Mouse (Mus musculus) right cerebral cortex, postnatal 25 days (tissue): Measurements from ENCODE around the gene Alyref.

Experiments
- DNase-seq: peaks from one replicate; pipeline ENCODE4 v3.0.0; 2022

Gene Alyref

DNA sequence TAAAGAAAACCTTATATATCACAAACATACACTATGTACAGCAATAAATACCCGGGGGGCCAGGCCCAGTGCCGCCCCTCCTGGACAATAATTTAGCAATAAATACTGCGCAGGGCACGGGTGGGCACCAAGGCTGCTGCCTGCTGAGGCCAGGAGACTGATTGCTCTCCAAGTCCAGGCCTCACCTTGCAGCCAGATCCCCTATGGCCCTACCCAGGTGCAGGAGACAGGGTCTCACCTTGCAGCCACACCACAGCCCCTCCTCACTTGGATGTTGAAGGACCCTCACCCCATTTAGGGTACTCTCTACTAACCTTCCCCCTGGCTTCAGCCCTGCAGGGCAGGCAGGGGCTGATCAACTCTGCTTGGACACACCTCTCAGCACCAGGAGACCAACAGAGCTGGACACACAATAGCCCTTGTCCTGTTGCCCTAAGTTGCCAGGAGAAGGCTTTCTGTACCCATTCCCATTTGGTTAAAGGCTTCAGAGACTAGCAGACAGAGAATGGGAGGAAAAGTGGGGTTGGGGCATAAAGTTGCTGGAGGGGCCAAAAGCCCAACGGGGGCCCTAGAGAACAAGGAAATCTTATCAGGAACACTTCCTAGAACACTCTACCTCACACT is 27.1 kb upstream of the Alyref start, which contains the start of gene Sirt7:
TSS of gene Sirt7 (minus strand) at position 89 of the 624 bp plus-strand sequence.
- DNase-seq: no peak

DNA sequence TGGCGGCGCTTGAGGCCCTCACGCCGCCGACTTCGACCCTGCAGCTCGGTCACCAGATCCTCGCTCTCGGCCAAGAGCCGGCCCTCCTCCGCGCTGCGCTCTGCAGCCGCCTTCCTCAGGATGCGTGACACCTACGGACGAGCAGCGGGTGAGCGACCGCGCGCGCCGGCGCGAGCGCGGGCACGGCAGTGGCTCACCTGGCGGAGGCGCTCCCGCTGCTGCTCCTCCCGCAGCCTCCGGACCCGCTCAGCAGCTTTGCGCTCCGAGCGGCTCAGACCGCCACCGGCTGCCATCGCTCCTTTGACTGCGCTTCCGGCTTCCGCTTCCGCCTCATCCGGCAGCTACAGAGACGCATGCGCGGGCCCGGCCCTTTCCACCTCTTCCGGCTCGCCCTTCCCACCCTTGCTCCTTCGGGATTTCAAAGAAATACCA is 26.5 kb upstream of the Alyref start:
- DNase-seq: peak; percentile 82

DNA sequence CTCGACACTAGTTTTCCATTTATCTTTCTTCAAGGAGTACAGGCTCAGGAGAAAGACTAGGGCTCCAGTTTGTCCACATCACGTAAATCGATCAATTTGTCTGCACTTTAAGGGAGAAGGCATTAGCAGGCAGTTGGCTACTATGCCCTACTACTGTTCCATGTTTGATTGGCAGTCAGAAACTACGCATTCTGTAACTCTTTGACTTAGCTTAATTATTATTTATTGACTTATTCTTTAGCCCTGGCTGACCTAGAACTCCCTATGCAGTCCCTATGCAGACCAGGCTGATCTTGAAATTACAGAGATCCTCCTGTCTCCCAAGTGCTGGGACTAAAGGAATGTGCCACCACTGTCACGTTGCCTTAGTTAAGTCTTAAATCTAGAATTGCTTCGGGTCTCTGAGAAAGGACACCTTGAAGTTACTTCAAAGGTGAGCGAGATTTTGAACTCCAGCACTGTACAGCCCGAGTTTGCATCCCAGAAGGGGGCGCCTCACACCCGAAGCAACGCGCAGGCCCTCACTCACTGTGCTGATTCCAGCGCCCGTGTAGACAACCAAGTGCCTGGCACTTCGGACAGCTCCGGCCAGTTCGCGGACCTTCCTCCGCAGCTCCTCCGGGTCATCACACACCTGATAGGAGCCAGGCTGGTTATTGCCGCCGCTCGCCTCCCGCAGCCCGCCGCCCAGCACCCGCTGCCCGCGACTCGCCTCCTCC is 26.0 kb upstream of the Alyref start:
- peak; percentile 53 for DNase-seq

DNA sequence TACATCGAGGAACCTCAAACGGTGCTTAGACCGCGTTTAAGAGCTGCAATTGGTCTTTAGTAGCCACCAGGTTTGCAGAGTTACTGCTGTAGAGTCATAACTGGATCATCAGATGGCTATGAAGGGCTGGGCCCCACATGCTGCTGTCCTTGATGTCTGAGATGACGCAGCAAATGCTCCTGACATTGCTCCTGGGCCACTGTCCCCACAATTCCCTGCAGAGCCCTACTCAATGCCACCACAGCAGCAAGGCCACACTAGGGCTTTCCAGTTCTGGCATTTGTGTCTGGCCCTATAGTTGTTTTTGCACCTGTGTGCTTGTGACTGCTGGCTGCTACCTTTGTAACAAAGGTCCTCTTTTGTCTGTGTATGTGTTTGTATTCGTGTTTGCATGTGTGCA is 24.6 kb upstream of the Alyref start:
- no peak for DNase-seq

DNA sequence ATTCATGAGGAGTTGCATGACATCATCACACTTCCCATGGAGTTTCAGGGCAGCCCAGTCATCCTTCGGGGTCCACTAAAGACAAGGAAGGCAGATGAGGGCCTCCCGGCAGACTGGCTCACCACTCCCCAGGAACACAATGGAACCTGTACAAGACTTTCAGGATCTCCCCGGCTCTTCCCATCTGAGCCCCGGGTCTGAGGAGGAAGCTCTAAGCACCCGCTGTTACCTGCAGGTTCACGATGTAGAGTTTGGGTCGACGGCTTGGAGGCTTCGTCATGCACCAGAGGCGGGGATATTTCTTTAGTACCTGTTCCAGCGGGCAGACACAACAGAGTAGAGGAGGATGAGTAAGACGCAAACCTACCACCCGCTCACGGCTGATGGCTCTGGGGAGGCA is 22.0 kb upstream of the Alyref start:
- DNase-seq: no peak

DNA sequence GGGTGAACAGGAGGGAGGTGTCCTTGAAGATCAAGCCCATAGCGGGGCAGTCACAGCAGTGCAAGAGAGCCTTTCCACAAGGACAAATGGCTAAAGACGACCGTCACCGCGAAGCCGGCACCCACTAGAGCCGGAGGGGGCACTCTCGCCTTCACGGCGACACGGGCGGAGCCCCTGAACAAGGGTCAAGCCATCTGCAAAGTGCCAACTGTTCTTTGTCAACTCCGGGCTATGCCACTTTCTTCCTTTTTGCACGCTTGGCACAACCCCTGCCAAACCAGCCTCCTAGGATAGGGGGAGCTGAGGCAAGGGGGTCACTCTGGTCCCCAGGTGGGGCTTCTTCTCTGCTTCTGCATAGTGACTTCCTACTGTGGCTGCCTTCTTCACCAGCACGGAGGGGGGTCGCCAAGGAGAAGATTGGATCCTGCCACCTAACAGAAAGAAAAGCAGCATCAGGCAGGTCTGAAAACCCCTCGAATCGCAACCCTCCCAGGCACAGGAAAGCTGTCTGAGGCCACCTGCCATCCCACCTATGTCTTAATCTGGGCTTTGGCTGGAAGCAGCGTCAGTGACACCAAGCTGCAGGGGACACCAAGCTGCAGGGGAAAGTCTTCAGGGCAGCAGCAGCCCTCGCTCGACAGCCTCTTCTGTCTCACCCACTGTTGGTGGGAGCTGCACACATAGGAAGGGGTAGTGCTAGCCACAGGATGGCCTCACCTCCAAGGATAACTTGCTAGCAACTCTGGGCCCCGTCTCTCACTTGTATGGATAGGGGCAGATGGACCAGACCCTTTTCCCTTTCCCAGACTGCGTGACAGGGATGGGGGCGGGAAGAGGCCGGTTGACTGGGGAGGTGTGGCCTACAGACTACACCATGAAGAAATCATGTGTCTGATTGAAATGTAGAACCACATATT is 20.7 kb upstream of the Alyref start:
- DNase-seq: no peak

DNA sequence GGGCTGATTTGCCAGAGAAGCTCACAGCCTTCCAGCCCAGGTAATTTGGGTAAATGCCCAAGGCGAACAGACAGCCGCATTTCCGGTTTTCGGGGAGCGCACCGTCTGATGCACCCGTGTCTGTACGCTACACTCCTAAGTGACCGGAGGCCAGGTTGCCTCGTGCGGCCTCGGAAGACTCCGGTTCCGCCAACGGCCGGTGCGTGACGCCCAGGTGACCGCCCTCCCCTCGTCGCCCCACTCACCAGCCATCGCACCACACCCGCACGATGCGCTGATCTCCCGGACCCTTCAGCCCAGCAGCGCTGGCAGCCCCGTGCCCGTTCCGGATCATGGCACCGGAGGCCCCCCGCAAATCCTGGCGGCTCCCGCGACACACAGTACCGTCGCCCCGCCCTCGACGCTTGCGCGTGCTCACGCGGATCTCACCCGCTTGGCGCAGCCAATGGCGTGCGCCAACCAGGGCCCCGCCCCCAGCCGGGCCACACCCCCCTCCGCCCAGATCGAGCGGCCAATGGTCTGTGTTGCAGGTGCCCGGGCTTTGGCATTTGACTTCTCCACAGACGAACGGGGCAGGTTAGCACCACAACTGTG is 19.5 kb upstream of the Alyref start, which contains the start of gene Pcyt2:
TSS of gene Pcyt2 (minus strand) at position 418 of the 594 bp plus-strand sequence.
- DNase-seq: peak; percentile 94

DNA sequence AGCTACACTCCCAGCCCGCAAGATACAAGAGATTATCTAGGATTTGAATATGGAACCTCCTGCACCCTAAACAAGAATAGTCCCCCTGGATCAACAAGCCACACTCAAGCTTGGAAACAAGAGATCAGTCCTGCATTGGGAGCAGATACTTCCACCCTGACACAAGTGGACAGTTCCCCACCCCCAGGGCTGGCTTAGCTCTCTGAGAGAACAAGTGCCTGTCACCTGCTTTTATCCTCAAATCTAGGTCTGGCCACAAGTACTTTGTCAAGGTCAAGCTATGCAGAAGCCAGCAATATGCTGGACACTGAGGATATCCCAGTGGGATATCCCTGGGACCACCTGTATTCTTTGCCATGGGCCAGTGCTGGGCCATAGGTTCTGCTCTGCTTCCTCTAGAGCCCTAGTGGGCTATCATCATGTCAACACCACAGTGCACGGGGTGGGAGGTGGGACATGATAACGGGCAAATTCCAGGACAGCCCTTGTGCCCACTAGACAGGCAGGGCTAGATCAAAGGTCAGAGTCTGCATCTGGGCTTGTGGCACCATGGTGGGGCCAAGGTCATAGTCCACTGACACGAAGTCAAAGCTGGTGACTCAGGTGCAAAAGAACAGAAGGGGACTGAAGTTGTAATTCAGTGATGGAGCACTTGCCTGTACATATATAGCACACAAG is 18.6 kb upstream of the Alyref start:
- DNase-seq: no peak

DNA sequence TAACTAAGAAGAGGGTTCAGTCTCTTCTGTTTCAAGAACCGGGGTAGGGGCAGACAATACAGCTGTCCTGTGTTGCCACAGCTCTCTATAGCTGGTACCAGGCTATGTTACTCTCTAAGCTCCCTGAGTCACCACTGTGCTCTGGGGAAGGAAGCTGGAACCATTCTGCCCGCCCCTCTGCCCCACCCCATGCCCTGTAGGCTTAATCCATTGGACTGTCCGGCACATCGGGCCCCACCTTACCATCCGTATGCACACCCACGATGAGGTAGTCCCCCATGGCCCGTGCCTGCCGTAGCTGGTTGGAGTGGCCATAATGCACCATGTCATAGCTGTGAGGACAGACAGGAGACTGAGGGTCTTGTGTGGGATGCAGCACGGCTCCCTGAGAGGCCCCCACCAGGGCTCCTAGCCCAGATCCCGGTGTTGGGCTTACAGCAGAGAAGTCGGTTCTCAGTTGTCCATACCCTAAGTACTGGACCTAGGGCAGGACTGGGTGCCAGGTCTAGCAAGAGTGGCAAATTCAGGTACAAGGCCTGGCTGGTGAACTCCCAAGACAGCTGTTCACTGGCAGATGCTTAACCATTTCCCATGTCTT is 17.5 kb upstream of the Alyref start:
- DNase-seq: no peak

DNA sequence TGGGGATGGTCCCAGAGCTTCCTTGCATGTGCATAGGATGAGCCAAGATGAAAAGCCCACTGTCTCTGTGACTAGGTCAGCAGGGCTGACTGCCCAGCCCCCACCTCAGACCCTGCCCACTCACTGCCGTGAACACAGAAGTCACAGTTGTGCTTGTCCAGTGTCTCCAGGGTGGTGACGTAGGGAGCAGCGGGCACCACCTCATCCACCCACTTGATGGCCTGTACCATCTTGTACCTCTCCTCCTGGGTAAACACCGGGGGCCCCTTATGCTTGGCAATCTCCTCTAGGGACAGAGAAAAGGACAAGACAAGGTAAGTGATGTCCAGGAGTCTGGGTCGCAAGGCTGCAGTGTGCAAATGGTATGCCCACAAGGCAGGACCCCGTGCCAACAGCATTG is 17.0 kb upstream of the Alyref start:
- DNase-seq: no peak

DNA sequence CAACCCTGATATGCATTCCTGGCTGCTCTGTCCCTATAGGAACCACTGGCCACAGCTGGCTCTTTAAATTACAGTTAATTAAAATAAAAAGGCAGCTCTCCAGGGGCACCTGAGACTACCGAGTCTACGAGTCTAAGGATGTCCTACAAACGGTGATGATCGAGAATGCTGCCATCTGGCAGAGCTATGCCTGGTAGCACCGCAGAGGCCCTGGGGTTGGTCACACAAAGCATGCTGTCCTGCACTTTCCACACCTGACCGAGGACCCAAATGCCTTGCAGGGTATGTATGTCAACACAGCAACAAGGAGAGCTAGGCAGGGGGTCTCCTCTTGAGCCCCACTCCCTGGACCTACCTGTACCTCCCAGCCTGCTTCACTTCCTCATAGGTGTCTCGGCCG is 15.8 kb upstream of the Alyref start:
- no peak for DNase-seq

DNA sequence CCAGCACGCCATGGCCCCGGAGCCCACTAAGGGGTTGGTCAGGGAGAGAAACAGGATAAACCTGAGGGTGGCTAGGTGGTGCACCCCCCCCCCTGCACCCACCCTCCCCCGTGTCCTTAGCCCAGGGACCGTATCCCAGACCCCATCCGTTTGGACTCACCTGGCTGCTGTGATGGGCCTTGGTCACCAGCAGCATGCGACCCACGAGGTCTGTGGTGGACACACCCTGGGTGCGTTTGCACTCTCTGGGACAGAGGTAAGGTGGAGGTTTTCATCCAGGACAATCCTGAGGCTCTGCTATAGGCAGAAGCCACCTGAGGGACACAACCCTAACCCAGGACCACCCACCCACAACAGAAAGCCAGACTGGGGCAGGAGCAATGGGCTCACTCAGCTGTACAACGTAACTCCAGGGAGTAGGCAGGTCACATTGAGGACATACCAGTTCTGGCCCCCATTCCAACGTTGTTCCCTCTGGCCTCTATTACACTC is 15.4 kb upstream of the Alyref start:
- no peak for DNase-seq

DNA sequence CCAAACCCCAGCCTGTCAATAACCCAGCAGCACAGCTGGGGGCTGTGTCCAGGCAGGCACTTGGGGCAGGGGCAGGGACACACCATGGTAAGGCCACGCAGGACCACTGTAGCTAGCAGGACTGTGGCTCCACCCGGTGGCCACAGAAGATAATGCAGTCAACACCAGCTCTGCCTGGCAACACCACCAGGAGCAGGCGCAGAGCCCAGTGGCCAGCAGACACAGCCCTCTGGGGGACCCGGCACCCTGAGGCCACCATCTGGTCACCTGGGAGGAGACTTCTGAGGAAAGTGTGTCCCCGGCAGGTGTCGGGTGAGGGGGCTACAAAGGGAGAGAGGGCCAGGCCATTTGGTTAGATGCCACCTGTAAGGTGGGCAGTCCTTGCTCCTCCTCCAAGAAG is 14.6 kb upstream of the Alyref start:
- no peak for DNase-seq

DNA sequence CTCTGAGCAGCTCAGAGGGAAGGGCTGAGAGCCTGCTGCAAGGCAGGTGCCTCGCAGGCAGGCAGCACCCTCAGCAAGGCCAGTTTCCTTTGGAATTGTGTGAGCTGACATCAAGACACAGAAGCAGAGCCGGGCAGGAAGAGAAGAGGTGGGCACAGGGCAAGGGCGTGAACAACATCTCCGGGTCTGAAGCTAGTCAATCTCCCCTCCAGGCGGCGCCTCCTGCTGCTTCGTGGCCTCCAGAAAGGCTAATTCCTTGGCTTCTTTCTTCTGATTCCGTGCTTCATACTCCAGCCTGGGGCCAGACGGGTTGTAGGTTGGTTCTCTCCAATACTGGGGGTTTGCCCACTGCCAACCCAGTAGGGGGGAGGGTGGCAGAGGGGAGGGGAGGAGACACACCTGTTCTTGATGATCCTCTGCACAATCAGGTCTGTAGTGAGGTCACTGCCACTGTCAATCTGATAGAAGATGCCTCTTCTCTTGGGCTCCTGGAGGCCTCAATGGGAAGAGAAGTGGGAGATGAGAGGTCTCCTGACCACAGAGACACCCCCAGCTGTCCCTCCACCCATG is 12.4 kb upstream of the Alyref start:
- DNase-seq: no peak

DNA sequence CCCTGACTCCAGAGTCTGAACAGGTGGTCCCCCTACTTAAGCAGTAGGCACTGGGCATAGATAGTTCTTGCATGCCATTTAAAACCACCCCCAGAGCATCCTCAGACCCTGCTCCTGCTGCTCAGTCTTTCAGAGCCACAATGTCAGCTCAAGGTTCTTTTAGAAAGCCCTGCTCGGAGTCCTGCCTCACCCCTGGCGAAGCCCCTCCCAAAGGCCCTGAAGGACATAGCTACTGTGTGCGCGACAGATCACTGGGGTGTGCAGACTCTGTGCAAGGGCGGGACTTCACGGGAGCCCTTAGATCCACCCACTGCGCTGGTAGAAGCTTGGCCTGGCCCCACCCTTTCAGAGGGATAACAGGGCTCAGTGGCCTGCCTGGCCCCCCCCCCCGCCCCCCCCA is 11.1 kb upstream of the Alyref start:
- no peak for DNase-seq

DNA sequence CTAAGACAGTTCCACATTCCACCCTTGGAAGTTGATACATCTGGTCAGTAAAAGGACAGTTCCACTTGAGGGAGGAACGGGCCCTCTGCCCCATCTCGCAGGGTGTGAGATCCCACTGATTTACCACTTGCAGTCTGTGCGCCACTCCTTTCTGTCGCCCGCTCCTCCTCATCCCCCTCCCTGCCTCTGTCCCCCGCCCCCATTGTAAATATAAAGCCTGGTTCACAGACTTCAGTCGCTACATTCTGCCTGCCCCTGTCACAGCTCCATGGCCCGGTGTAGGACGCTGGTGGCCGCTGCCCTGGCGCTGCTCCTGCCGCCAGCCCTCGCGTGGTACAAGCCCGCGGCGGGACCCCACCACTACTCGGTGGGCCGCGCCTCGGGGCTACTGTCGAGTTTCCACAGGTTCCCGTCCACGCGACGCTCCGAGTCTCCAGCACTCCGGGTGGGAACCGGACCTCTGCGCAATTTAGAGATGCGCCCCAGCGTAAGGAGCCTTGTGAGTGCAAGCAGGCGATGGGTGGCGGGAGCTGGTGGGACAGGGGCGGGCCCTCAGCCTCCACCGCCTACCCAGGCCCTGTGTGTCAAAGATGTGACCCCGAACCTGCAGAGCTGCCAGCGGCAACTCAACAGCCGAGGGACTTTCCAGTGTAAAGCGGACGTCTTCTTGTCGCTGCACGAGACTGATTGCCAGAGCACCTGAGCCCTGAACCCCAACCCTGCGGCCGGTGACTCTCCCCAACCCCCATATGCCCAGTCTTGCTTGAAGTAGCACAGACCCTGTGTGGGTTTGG is 10.3 kb upstream of the Alyref start, which contains the start of gene Npb:
TSS of gene Npb (plus strand) at position 237 of the 794 bp plus-strand sequence.
- DNase-seq: no peak

DNA sequence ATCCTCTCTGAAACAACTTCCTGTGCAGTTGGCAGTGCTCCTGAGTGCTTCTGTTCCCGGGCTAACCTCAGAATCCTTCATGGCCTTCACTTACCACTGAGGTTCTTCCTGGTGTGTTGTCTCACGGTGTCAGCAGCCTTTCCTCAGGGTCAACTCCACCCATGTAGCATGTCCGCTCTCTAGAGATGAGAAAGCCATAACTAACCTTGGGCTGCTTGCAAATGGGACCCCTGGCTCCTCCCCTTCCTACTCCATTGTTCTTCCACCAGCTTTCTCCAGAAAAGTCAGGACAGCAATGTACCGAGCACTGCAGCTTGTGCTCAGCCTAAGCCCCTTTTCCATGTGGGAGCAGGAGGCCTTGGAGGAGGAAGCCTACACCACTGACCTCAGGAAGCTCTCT is 8.6 kb upstream of the Alyref start:
- DNase-seq: no peak

DNA sequence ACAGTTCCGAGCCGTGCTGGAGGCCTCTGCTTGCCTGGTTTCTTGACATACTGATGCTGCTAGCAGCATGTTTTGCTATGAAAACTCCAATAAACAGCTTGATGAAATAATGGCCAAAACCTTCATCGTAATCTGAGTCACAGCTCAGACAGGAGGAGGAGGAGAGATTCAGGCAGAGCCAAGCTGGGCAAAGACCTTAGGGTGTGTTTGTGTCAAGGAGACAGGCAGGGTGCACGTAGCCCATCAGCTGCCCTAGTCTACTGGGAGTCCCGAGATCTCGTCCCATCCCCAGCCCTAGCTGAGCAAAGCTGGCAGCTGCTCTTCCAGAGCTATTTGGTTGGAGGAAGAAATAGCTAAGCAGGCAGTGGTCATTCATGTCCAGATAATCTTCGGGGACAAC is 7.5 kb upstream of the Alyref start:
- DNase-seq: no peak

DNA sequence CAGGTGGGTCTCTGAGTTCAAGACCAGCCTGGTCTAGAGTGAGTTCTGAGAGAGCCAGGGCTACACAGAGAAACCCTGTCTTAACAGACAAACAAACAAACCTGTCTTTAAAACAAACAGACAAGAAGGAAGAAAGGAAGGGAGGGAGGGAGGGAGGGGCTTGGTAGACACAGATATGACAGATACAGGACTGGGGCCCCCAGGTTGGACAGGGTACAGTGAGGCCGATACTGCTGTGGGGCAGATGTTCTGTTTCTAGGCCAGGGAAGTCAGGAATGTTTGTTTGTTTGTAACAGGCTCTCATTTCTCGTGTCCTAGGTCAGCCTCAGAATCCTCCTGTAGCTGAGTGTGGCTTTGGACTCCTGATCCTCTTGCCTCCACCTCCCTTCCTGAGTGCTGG is 5.4 kb upstream of the Alyref start:
- no peak for DNase-seq

DNA sequence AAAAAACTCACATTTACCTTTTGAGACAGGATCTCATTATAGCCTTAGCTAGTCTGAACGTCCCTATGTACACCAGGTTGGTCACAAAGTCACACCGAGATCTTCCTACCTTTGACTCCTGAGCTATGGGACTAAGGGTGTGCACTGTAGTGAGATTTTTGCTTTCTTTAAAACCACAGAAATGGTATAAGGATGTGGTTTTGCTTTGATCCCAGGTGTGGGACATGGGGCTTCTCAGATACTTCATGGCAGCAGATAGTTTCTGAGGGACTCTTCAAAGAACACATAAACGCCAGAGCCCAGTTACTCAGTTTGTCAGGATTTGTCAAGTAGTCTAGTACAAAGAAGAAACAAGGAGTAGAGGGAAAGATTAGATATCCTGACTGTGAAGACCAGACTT is 2.6 kb upstream of the Alyref start:
- DNase-seq: no peak
